Mouse (Mus musculus) forebrain, embryonic 13.5 days (tissue): Measurements from ENCODE around the gene Dusp22. TPM values are rescaled to one million over a fixed set of nuclear protein-coding genes. Genes with fewer than 3 reads are reported as not detected.

Experiments used
- ATAC-seq: fragments of 200-750 bp; cut with Nextera tagmentation; 2 replicates; pipeline ENCODE4 v1.8.0; 2017
- H3K27ac ChIP-seq: fragments of 300-500 bp; sonication (generic); 2 replicates; pipeline ENCODE4 v1.5.1; 2015; ENCODE audit warnings: inconsistent platforms, mild to moderate bottlenecking, moderate library complexity
- H3K27me3 ChIP-seq: fragments of 300-500 bp; sonication (generic); 2 replicates; pipeline ENCODE4 v1.6.1; 2015; ENCODE audit warnings: mild to moderate bottlenecking, inconsistent platforms
- H3K36me3 ChIP-seq: fragments of 300-500 bp; sonication (generic); 2 replicates; pipeline ENCODE4 v1.6.1; 2015; ENCODE audit warnings: mild to moderate bottlenecking, inconsistent platforms; ENCODE audit not compliant: poor library complexity, severe bottlenecking
- H3K4me1 ChIP-seq: fragments of 300-500 bp; sonication (generic); 2 replicates; pipeline ENCODE4 v1.6.1; 2015; ENCODE audit warnings: inconsistent platforms
- H3K4me2 ChIP-seq: fragments of 300-500 bp; sonication (generic); 2 replicates; pipeline ENCODE4 v1.6.1; 2015; ENCODE audit warnings: inconsistent platforms, mild to moderate bottlenecking, moderate library complexity
- H3K4me3 ChIP-seq: fragments of 300-500 bp; sonication (generic); 2 replicates; pipeline ENCODE4 v1.5.1; 2015; ENCODE audit warnings: mild to moderate bottlenecking, inconsistent platforms
- H3K9ac ChIP-seq: fragments of 300-500 bp; sonication (generic); 2 replicates; pipeline ENCODE4 v1.6.1; 2015; ENCODE audit warnings: mild to moderate bottlenecking, inconsistent platforms
- H3K9me3 ChIP-seq: fragments of 300-500 bp; sonication (generic); replicated peaks from 2 replicates; pipeline ENCODE4 v1.6.1; 2016; ENCODE audit warnings: inconsistent platforms
- WGBS: fragments of 180-500 bp; shearing (Covaris S2); methylation state at CpG from one replicate; pipeline ENCODE4 v1.1.7; 2015; 5-methylcytosine and 5-hydroxymethylcytosine counted together
- polyA plus RNA-seq: library from polyadenylated mRNA; unstranded; fragments of >200 nt; fragmentation: Nextera tagmentation; extraction: Ambion mirVana; gene quantifications from 2 replicates; pipeline ENCODE4 v1.2.1, GENCODE M21; 2015

Dusp22 gene
- polyA plus RNA-seq = 8.9 and 9.3 TPM in 2 replicates

DNA sequence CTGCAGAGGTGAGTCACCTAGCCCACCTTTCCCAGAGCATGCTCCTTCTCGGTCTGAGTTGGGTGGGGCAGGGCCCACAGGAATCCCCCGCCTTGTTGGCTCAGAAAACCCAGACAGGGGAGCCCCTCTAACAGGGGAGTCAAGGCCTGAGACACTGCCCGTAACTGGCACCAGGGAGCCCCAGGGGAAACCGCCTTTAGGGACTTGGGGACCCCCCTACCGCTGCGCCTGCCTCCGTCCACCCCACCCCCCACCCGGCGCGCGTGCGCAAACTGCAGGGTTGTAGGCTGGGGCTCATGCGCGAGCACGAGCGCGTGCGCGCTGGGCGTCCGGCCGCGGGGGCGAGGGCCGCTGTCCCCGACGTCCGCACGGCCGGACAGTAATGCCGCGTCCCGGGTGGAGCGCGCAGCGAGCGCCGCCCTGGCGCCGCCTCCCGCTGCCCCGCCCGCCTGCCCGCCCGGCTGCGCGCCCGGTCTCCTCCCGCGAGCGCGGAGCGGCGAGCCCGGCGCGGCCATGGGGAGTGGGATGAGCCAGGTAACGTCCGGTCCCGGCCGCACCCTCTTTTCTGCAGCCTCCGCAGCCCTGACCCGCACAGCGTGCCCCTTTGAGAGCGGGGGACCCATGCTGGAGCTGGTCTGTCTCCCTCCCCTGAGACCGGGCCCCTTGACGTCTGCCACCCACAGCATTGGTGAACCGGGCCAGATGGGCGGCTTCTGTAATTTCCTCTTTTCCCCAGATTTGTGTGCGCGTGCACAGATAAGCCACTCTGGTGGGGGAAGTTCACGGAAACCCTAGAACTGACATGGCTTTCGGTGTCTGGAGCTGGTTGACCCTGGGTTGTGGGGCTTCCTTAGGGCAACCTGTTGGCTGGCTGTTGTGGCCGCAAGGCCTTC lies at the start of gene Dusp22:
Dusp22 (plus strand) TSS at position 387 of the 893 bp plus-strand sequence.
- peak within 1 kb of the TSS; percentile 67 for H3K4me2 ChIP-seq
- peak within 1 kb of the TSS; percentile 21; the same call in 1 of the 2 replicates for H3K27ac ChIP-seq
- peaks cover 8% of the 10 kb centered on the region for H3K4me1 ChIP-seq
- WGBS = under 1% methylated on average over 55 of the region's 74 CpGs
- peak within 1 kb of the TSS; percentile 83 for H3K4me3 ChIP-seq
- H3K9me3 ChIP-seq = no peaks in the 10 kb centered on the region
- no peaks in the 10 kb centered on the region for H3K36me3 ChIP-seq
- H3K9ac ChIP-seq = peak within 1 kb of the TSS; percentile 84
- H3K27me3 ChIP-seq = no peaks in the 10 kb centered on the region
- peak; percentile 96 for ATAC-seq

DNA sequence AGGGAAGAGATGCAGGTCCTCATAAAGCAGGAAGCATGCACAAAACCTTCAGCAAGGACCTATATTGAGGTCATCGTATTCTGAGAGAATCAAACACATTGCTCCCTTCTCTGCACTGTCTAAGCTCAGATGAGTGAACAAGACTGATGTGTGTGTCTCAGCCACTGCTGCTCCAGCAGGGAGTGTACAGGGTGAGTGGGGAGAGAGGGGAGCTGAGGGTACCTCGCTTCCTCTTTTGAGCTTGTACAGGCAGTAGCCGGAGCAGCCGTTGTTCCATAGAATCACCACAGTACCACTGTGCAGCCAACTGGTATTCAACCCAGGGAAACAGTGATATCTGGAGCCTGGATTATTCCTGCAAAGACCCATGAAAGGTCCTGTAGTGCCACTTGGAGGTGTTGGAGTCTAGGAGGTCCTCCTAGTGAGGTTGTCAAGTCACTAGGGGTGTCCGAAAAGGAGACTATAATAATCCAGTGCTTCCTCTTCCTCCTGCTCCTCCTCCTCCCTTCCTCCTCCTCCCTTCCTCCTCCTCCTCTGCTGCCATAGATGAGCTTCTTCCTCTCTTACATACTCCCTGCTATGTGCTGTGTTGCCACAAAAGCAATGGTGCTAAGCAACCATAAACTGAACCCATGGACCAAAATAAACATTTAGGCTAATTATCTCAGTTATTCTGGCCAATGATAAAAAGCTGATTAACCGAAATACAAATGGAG lies 47.6 kb upstream of the Dusp22 start:
- Histone ChIP-seq H3K9me3 (no peaks in the 10 kb centered on the region), H3K9ac (no peak overlapping the region), H3K27ac (no peak overlapping the region), H3K36me3 (no peaks in the 10 kb centered on the region), H3K4me2 (no peak overlapping the region), H3K4me1 (no peaks in the 10 kb centered on the region), H3K27me3 (no peaks in the 10 kb centered on the region), H3K4me3 (no peak overlapping the region)
- no peak for ATAC-seq
- WGBS = 90% methylated on average over 6 of the region's 6 CpGs

GRCm38 (mm10) chr13:30619684-30620083 lies 40.1 kb upstream of the Dusp22 start:
- Histone ChIP-seq H3K4me2 (no peak overlapping the region), H3K36me3 (no peaks in the 10 kb centered on the region), H3K4me3 (no peak overlapping the region), H3K9me3 (0 out of 2 replicates have a peak, but pooled peaks cover 5% of the 10 kb centered on the region), H3K9ac (no peak overlapping the region), H3K27ac (no peak overlapping the region), H3K27me3 (no peaks in the 10 kb centered on the region), H3K4me1 (no peaks in the 10 kb centered on the region)
- ATAC-seq = no peak
- 62% methylated on average over 3 of the region's 3 CpGs for WGBS

DNA sequence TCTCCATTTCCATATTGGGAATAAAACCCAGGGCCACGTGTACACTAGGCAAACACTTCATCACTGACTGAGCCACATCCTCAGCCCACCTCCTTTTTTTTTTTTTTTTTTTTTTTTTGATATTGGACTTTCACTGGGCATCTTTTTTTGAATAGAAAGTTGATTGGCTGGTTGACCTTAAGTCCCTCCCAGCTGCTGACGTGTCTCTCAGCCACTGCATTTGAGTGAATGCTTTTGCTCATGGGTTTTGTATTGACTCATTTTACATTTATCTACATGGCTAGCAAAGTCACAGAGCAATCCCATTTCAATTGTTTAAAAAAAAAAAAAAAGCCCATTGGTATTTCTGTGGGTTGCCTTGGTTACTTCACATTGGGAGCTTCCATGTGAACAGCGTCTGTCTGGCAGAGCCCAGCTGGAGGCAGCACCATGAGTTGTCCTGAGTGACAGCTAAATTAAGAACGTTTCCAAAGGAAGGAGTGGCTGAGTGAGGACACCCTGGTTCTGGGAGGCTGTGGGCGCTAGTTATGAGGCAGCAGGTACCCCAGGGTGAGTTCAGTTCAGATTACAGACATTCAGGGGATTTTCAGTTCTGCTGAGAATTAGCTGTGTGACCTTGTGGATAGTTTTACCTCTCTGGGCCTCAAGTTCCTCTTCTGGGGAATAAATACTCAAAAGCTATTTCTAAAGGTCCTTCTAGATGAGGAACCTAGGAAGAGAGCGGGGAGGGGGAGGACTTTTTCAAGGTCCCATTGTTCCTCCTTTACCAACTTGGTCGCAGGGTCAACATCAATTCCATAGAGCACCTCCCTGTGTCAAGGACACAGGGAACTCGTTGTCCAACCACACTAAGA lies 31.4 kb upstream of the Dusp22 start:
- H3K27ac ChIP-seq = no peak overlapping the region
- H3K9me3 ChIP-seq = no peaks in the 10 kb centered on the region
- peak; percentile 50; the same call in 1 of the 2 replicates for ATAC-seq
- H3K4me2 ChIP-seq = no peak overlapping the region
- H3K27me3 ChIP-seq = no peaks in the 10 kb centered on the region
- no peaks in the 10 kb centered on the region for H3K36me3 ChIP-seq
- H3K4me1 ChIP-seq = no peaks in the 10 kb centered on the region
- no peak overlapping the region for H3K4me3 ChIP-seq
- WGBS = 42% methylated on average over 8 of the region's 8 CpGs
- H3K9ac ChIP-seq = no peak overlapping the region

- H3K27ac ChIP-seq = no peak overlapping the region
- WGBS = 89% methylated on average over 10 of the region's 10 CpGs
- H3K4me1 ChIP-seq = no peaks in the 10 kb centered on the region
- H3K4me3 ChIP-seq = no peak overlapping the region
- no peaks in the 10 kb centered on the region for H3K27me3 ChIP-seq
- H3K4me2 ChIP-seq = no peak overlapping the region
- H3K9me3 ChIP-seq = no peaks in the 10 kb centered on the region
- no peak overlapping the region for H3K9ac ChIP-seq
- H3K36me3 ChIP-seq = no peaks in the 10 kb centered on the region
- no peak for ATAC-seq
Observed at GRCm38 (mm10) chr13:30629794-30630410, 29.9 kb upstream of the Dusp22 start.

- ATAC-seq = no peak
- H3K36me3 ChIP-seq = no peaks in the 10 kb centered on the region
Observed at GRCm38 (mm10) chr13:30632998-30633397, 26.8 kb upstream of the Dusp22 start.

GRCm38 (mm10) chr13:30636453-30636852 lies 23.3 kb upstream of the Dusp22 start:
- Histone ChIP-seq H3K4me1 (no peaks in the 10 kb centered on the region), H3K9ac (no peak overlapping the region), H3K4me2 (no peak overlapping the region), H3K27me3 (no peaks in the 10 kb centered on the region), H3K36me3 (no peaks in the 10 kb centered on the region), H3K9me3 (no peaks in the 10 kb centered on the region), H3K4me3 (no peak overlapping the region), H3K27ac (no peak overlapping the region)
- no peak for ATAC-seq
- WGBS = 87% methylated on average over 4 of the region's 4 CpGs

More at GRCm38 (mm10) chr13:30632998-30633397, 26.8 kb upstream of the Dusp22 start:
- Histone ChIP-seq H3K27ac (no peak overlapping the region), H3K9ac (no peak overlapping the region), H3K4me1 (no peaks in the 10 kb centered on the region), H3K4me3 (no peak overlapping the region), H3K4me2 (no peak overlapping the region), H3K9me3 (no peaks in the 10 kb centered on the region), H3K27me3 (no peaks in the 10 kb centered on the region)
- WGBS = 80% methylated on average over 6 of the region's 6 CpGs

- H3K4me1 ChIP-seq = no peaks in the 10 kb centered on the region
- ATAC-seq = no peak
- no peaks in the 10 kb centered on the region for H3K9me3 ChIP-seq
- WGBS = 89% methylated on average over 5 of the region's 5 CpGs
- no peak overlapping the region for H3K27ac ChIP-seq
- no peaks in the 10 kb centered on the region for H3K27me3 ChIP-seq
- H3K4me3 ChIP-seq = no peak overlapping the region
- no peak overlapping the region for H3K4me2 ChIP-seq
- H3K9ac ChIP-seq = no peak overlapping the region
- no peaks in the 10 kb centered on the region for H3K36me3 ChIP-seq
Observed at GRCm38 (mm10) chr13:30638378-30639115, 21.3 kb upstream of the Dusp22 start.

- H3K4me1 ChIP-seq = no peaks in the 10 kb centered on the region
- H3K4me3 ChIP-seq = no peak overlapping the region
- no peaks in the 10 kb centered on the region for H3K9me3 ChIP-seq
- 85% methylated on average over 4 of the region's 4 CpGs for WGBS
- no peaks in the 10 kb centered on the region for H3K36me3 ChIP-seq
- no peak overlapping the region for H3K4me2 ChIP-seq
- no peaks in the 10 kb centered on the region for H3K27me3 ChIP-seq
- no peak for ATAC-seq
- H3K9ac ChIP-seq = no peak overlapping the region
- no peak overlapping the region for H3K27ac ChIP-seq
Observed at GRCm38 (mm10) chr13:30642053-30642452, 17.7 kb upstream of the Dusp22 start.

DNA sequence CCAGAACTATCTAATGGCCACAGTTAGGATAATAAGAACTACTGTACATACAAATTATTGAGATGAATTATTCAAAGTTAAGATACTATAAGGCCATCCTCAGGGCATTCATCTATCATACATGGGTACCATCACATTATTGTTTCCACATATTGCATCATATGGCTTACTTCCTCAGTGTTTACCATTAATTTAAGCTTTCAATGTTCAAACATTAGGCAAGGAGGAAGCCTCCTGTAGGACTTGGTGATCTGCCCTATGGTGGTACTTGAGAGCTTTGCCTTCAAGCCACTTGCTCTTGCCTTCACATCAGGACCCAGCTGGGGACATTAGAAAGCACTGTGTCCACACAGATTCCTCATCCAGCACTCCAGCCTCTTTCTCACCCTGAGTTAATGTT lies 11.3 kb upstream of the Dusp22 start:
- H3K27me3 ChIP-seq = no peaks in the 10 kb centered on the region
- ATAC-seq = no peak
- no peaks in the 10 kb centered on the region for H3K36me3 ChIP-seq

GRCm38 (mm10) chr13:30649197-30649596 lies 10.6 kb upstream of the Dusp22 start:
- WGBS = 92% methylated on average over 5 of the region's 5 CpGs
- Histone ChIP-seq H3K9me3 (no peaks in the 10 kb centered on the region), H3K27ac (no peak overlapping the region), H3K4me2 (no peak overlapping the region), H3K9ac (no peak overlapping the region), H3K4me1 (no peaks in the 10 kb centered on the region), H3K36me3 (no peaks in the 10 kb centered on the region), H3K4me3 (no peak overlapping the region), H3K27me3 (no peaks in the 10 kb centered on the region)
- ATAC-seq = no peak

More for the DNA sequence above, 11.3 kb upstream of the Dusp22 start:
- Histone ChIP-seq H3K9me3 (no peaks in the 10 kb centered on the region), H3K4me2 (no peak overlapping the region), H3K27ac (no peak overlapping the region), H3K4me3 (no peak overlapping the region), H3K4me1 (no peaks in the 10 kb centered on the region), H3K9ac (no peak overlapping the region)
